In the genomic region with DNA sequence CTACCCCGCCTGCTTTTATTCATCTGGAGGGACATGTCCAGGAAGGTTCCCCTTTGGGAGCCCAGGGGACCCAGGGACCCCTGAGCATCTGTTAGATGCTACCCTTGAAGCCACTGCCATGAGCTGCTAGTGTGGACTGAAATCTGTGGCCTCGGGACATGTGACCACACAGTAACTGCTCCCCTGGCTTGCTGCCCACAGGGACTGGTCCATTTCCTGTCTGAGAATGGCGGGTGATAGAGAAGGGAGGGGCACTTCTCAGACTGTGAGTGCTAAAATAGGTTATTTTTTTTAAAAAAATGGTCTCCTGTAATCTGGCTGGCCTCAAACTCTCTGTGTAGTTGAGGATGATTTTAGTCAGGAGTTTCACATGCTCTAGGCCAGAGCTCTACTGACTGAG, we compare ENCODE assay signal across 9 mouse cellular contexts. TPM values are rescaled to one million over a fixed set of nuclear protein-coding genes. Genes with fewer than 3 reads are reported as not detected.
DNase-seq lines count a peak whose midpoint lies in the region; ATAC-seq and TF ChIP-seq lines count a peak whose summit lies in the region.
"Had no signal": no experiment of that assay in that cellular context is flagged by ENCODE, and none has a peak within 500 bp of the region (broad histone marks: within the 10 kb centered on the region; RNA-seq: fewer than 3 reads in every experiment).

No protein-coding gene starts in this region.

- TF ChIP-seq EP300 in MEL (IDR thresholded peaks at IDR 0.05; ENCODE audit: low read depth in 1 of 2, low read length in 2 of 2) = no peak

- 26% methylated on average over 3 of the region's 3 CpGs for WGBS in embryonic facial prominence, embryonic 13.5 days
- WGBS in stomach, embryonic 15.5 days = 16% methylated on average over 3 of the region's 3 CpGs

- no peak for ATAC-seq in embryonic facial prominence, embryonic 13.5 days (ENCODE audit: insufficient number of reproducible peaks, insufficient read depth, low FRiP score, low TSS enrichment, low read depth)
- peak; percentile 23; the same call in 1 of the 2 replicates for ATAC-seq in stomach, embryonic 15.5 days (ENCODE audit: insufficient read depth, low FRiP score, low read depth)

- no peaks in the 10 kb centered on the region for H3K27me3 ChIP-seq in MEL (ENCODE audit: control insufficient read depth in 1 of 2, insufficient read depth in 2 of 2, low read length in 2 of 2)
- H3K27me3 ChIP-seq in embryonic facial prominence, embryonic 13.5 days = no peaks in the 10 kb centered on the region
- H3K27me3 ChIP-seq in stomach, embryonic 15.5 days (replicated peaks) = no peaks in the 10 kb centered on the region

- H3K79me2 ChIP-seq in MEL (ENCODE audit: control insufficient read depth, insufficient read depth, low read length, poor library complexity) = peaks cover 2% of the 10 kb centered on the region; the same call in 1 of the 2 replicates

- no peak overlapping the region for H3K4me3 ChIP-seq in MEL (ENCODE audit: control insufficient read depth in 1 of 2, insufficient read depth in 1 of 2, low read depth in 2 of 2, low read length in 2 of 2)
- no peak overlapping the region for H3K4me3 ChIP-seq in embryonic facial prominence, embryonic 13.5 days
- no peak overlapping the region for H3K4me3 ChIP-seq in stomach, embryonic 15.5 days (replicated peaks)
- H3K4me3 ChIP-seq: erythroblast, embryonic 14.5 days had no signal

- intact Hi-C loops in heart, postnatal 10 days (cut with DNase I) = no loop called here

- no peaks in the 10 kb centered on the region for H3K9me3 ChIP-seq in MEL (replicated peaks; ENCODE audit: insufficient read depth, low read length)
- H3K9me3 ChIP-seq in embryonic facial prominence, embryonic 13.5 days = no peaks in the 10 kb centered on the region
- no peaks in the 10 kb centered on the region for H3K9me3 ChIP-seq in stomach, embryonic 15.5 days

- peaks cover 0 to 14% of the 10 kb centered on the region in 2 experiments; a peak in 2 of 4 replicates for H3K36me3 ChIP-seq in MEL (ENCODE audit: control insufficient read depth in 1 of 2, insufficient read depth in 2 of 2, low read length in 2 of 2)
- no peaks in the 10 kb centered on the region; the same call in 1 of the 2 replicates for H3K36me3 ChIP-seq in embryonic facial prominence, embryonic 13.5 days
- H3K36me3 ChIP-seq in stomach, embryonic 15.5 days = no peaks in the 10 kb centered on the region

- TF ChIP-seq CTCF in MEL (IDR thresholded peaks at IDR 0.05 in 2 of 3, conservative IDR thresholded peaks at IDR 0.05 in 1 of 3; ENCODE audit: control insufficient read depth in 1 of 3, insufficient read depth in 1 of 3, low read depth in 2 of 3, low read length in 3 of 3, poor library complexity in 1 of 3, severe bottlenecking in 1 of 3) = no peak

- peak; percentile 93 for DNase-seq in 416B (ENCODE audit: low read depth)
- peak; percentile 50 for DNase-seq in MEL (ENCODE audit: low read depth, low spot score)
- DNase-seq in heart, postnatal 10 days = peak; percentile 87 to 88
- DNase-seq in kidney, postnatal 14 days = peak; percentile 92
- peak; percentile 96 for DNase-seq in lung, postnatal 36 days
- no peak for DNase-seq in thymus, postnatal 14 days

- no peak overlapping the region for H3K9ac ChIP-seq in MEL (ENCODE audit: control insufficient read depth, low read depth, low read length, poor library complexity, severe bottlenecking)
- H3K9ac ChIP-seq in embryonic facial prominence, embryonic 13.5 days = 0 out of 2 replicates have a peak overlapping the region, but pooled peaks have one; percentile 28
- H3K9ac ChIP-seq in stomach, embryonic 15.5 days = no peak overlapping the region; the same call in 1 of the 2 replicates

- H3K4me2 ChIP-seq in embryonic facial prominence, embryonic 13.5 days = peak overlapping the region; percentile 20; the same call in 1 of the 2 replicates
- H3K4me2 ChIP-seq in stomach, embryonic 15.5 days = peak overlapping the region; percentile 21

- TF ChIP-seq RAD21 in MEL (IDR thresholded peaks at IDR 0.05; ENCODE audit: low read depth, low read length) = no peak

- H3K27ac ChIP-seq in MEL (ENCODE audit: control insufficient read depth, low read depth, low read length) = no peak overlapping the region
- peak overlapping the region; percentile 86 for H3K27ac ChIP-seq in embryonic facial prominence, embryonic 13.5 days
- H3K27ac ChIP-seq in stomach, embryonic 15.5 days = peak overlapping the region; percentile 95

- TF ChIP-seq POLR2A in MEL (IDR thresholded peaks at IDR 0.05; ENCODE audit: control insufficient read depth in 1 of 2, insufficient read depth in 1 of 2, low read depth in 1 of 2, low read length in 2 of 2, poor library complexity in 1 of 2) = no peak

- peaks cover 8 to 34% of the 10 kb centered on the region in 2 experiments for H3K4me1 ChIP-seq in MEL (ENCODE audit: control insufficient read depth in 1 of 2, insufficient read depth in 2 of 2, low read length in 2 of 2)
- H3K4me1 ChIP-seq in embryonic facial prominence, embryonic 13.5 days = peaks cover 92% of the 10 kb centered on the region
- H3K4me1 ChIP-seq in stomach, embryonic 15.5 days = peaks cover 82% of the 10 kb centered on the region

TF ChIP-seq in MEL, 35 proteins besides CTCF, POLR2A, EP300 and RAD21:
- TF ChIP-seq USF1 (IDR thresholded peaks at IDR 0.05; ENCODE audit: low read depth, low read length) (peak; percentile 75), JUND (IDR thresholded peaks at IDR 0.05; ENCODE audit: low read depth, low read length) (no peak), ZNF384 (IDR thresholded peaks at IDR 0.05; ENCODE audit: low read depth, low read length) (peak; percentile 47; the same call in 1 of the 2 replicates)
TF ChIP-seq in MEL: peak in this region for 2.

RNA-seq across cellular contexts. Expression of gene Fam129b, which starts 5.8 kb away (rescaled TPM):
- 11.5 and 17.5 TPM in 2 replicates for total RNA-seq in MEL (2012; rRNA removed)
- polyA plus RNA-seq in MEL (2012; ENCODE audit: insufficient read depth in 1 of 2, insufficient read length in 2 of 2, low read depth in 1 of 2, low replicate concordance in 2 of 2, missing spikeins in 1 of 2) = 10 to 100 TPM in 1 of 2 experiments, not detected in 1; 20.0 TPM
- 57.2 and 59.2 TPM in 2 replicates for polyA plus RNA-seq in embryonic facial prominence, embryonic 13.5 days (2015; fragmentation: Nextera tagmentation; extraction: Ambion mirVana)
- total RNA-seq in heart, postnatal 10 days (2021) = 10 to 100 TPM; 40.4 to 46.2 TPM
- polyA plus RNA-seq in stomach, embryonic 15.5 days (2015; fragmentation: Nextera tagmentation; extraction: Ambion mirVana) = 67.1 and 73.6 TPM in 2 replicates

RNA-seq across cellular contexts. Expression of gene Stxbp1, which starts 34.7 kb away (rescaled TPM):
- total RNA-seq in MEL (2012; rRNA removed) = 7.1 and 8.2 TPM in 2 replicates
- 10 to 100 TPM in 1 of 2 experiments, not detected in 1; 33.2 TPM for polyA plus RNA-seq in MEL (2012; ENCODE audit: insufficient read depth in 1 of 2, insufficient read length in 2 of 2, low read depth in 1 of 2, low replicate concordance in 2 of 2, missing spikeins in 1 of 2)
- polyA plus RNA-seq in embryonic facial prominence, embryonic 13.5 days (2015; fragmentation: Nextera tagmentation; extraction: Ambion mirVana) = 18.1 and 22.8 TPM in 2 replicates
- total RNA-seq in heart, postnatal 10 days (2021) = 10 to 100 TPM; 25.4 to 25.7 TPM
- polyA plus RNA-seq in stomach, embryonic 15.5 days (2015; fragmentation: Nextera tagmentation; extraction: Ambion mirVana) = 20.0 and 21.4 TPM in 2 replicates
